Mouse (Mus musculus) liver, adult 2 months (tissue): ENCODE data around the gene Med15. TPM values are rescaled to one million over a fixed set of nuclear protein-coding genes. Genes with fewer than 3 reads are reported as not detected.

ENCODE experiments used
- DNase-seq: peaks from one replicate; pipeline ENCODE4 v3.0.0-alpha.2; 2011; ENCODE audit warnings: low read depth, low spot score; ENCODE audit errors: extremely low read depth
- H3K27ac ChIP-seq: fragments of 200-500 bp; replicated peaks from 2 replicates; pipeline ENCODE4 v1.5.1; 2012; ENCODE audit warnings: low read depth, mild to moderate bottlenecking, control low read depth, inconsistent platforms, low read length; ENCODE audit not compliant: insufficient read depth
- H3K27me3 ChIP-seq: fragments of 200-500 bp; 2 replicates; pipeline ENCODE4 v1.6.1; 2012; ENCODE audit warnings: mild to moderate bottlenecking, moderate library complexity, low read length, inconsistent platforms; ENCODE audit not compliant: control insufficient read depth, insufficient read depth
- H3K36me3 ChIP-seq: fragments of 200-500 bp; 2 replicates; pipeline ENCODE4 v1.6.1; 2012; ENCODE audit warnings: low read length, inconsistent platforms; ENCODE audit not compliant: control insufficient read depth, insufficient read depth
- H3K4me1 ChIP-seq: fragments of 200-500 bp; 2 replicates; pipeline ENCODE4 v1.6.1; 2011; ENCODE audit warnings: low read length; ENCODE audit not compliant: control insufficient read depth, insufficient read depth
- H3K4me3 ChIP-seq: fragments of 200-500 bp; 2 replicates; pipeline ENCODE4 v1.5.1; 2011; ENCODE audit warnings: low read depth, mild to moderate bottlenecking, control low read depth, low read length, moderate library complexity; ENCODE audit not compliant: insufficient read depth
- H3K79me2 ChIP-seq: fragments of 200-500 bp; 2 replicates; pipeline ENCODE4 v1.6.1; 2012; ENCODE audit warnings: inconsistent platforms, mild to moderate bottlenecking, low read length, moderate library complexity; ENCODE audit not compliant: control insufficient read depth, insufficient read depth
- H3K9ac ChIP-seq: fragments of 200-500 bp; 2 replicates; pipeline ENCODE4 v1.6.1; 2012; ENCODE audit warnings: low read depth, mild to moderate bottlenecking, control low read depth, inconsistent platforms, low read length
- CTCF ChIP-seq: fragments of 200-500 bp; IDR thresholded peaks from 2 replicates; pipeline ENCODE4 v1.5.1; 2011; ENCODE audit warnings: low read depth, low read length, control low read depth
- POLR2A ChIP-seq: fragments of 200-500 bp; IDR thresholded peaks from 2 replicates; pipeline ENCODE4 v1.6.1; 2011; ENCODE audit warnings: low read length, control low read depth; ENCODE audit not compliant: insufficient read depth; ENCODE audit errors: extremely low read depth
- WGBS: fragments of 180-500 bp; shearing (Covaris S2); methylation state at CpG from one replicate; pipeline ENCODE4 v1.1.7; 2018; 5-methylcytosine and 5-hydroxymethylcytosine counted together
- polyA plus RNA-seq: library from polyadenylated mRNA; depleted of rRNA; stranded (reverse); fragments of >200 nt; gene quantifications from 2 replicates; pipeline ENCODE4 v1.2.3, GENCODE M21; 2012
- total RNA-seq: library from RNA; depleted of rRNA; stranded (reverse); fragments of >200 nt; gene quantifications from 2 replicates; pipeline ENCODE4 v1.2.3, GENCODE M21; 2014

Med15 gene
- total and polyA plus RNA-seq, 2 experiments = 14.8 to 49.7 TPM

DNA sequence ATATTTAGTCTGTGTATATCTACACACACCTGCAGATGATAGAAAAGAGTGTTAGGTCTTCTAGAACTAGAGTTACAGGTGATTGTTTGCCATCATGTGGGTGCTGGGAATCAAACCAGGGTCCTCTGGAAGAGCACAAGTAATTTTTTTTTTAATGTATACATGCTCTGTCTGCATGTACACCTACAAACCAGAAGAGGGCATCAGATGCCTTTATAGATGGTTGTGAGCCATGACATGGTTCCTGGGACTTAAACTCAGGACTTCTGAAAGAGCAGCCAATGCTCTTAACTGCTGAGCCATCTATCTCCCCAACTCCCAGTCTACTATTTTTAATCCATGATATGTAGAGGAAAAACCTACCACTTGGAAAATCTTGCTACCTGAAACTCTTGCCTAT, 2.7 kb downstream of the Med15 start:
- no peak for DNase-seq
- no peak overlapping the region for H3K27ac ChIP-seq

DNA sequence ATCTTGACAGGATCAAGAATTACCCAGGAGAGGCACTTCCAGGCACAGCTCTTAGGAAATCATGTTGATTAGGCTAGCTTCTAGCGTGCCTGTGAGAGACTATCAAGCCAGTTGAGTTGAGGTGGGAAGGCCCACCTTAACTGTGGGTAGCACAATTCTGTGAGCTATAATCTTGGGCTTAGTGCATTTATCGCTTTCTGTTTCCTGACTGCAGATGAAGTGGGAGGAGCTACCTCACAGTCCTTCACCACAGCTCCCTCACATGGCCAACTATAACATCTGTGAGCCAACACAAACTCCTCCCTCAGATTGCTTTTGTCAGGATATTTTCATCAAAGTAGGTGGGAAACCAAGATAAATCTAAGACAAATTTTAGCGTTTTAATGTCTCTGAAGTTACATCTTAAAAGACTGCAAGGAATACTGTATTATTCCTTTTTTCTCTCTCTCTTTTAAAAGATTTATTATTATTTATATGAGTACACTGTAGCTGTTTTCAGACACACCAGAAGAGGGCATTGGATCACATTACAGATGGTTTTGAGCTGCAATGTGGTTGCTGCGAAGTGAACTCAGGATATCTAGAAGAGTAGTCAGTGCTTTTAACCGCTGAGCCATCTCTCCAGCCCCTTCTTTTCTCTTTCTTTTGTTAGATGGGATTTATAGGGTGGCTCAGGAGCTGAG, 5.4 kb downstream of the Med15 start:
- Histone ChIP-seq H3K4me1 (peaks cover 2% of the 10 kb centered on the region; the same call in 1 of the 2 replicates), H3K27ac (peak overlapping the region; percentile 38; the same call in 1 of the 2 replicates), H3K36me3 (no peaks in the 10 kb centered on the region), H3K27me3 (no peaks in the 10 kb centered on the region), H3K4me3 (no peak overlapping the region), H3K9ac (peak overlapping the region; percentile 77), H3K79me2 (peaks cover 4% of the 10 kb centered on the region; the same call in 1 of the 2 replicates)
- WGBS = 14% methylated on average over 5 of the region's 5 CpGs
- DNase-seq = peak; percentile 76
- TF ChIP-seq POLR2A (no peak), CTCF (peak; percentile 73)

More for the DNA sequence above, 2.7 kb downstream of the Med15 start:
- H3K36me3 ChIP-seq = no peaks in the 10 kb centered on the region
- TF ChIP-seq CTCF (no peak), POLR2A (no peak)
- peaks cover 2% of the 10 kb centered on the region; the same call in 1 of the 2 replicates for H3K4me1 ChIP-seq
- H3K9ac ChIP-seq = no peak overlapping the region
- H3K79me2 ChIP-seq = no peaks in the 10 kb centered on the region
- H3K27me3 ChIP-seq = 0 out of 2 replicates have a peak, but pooled peaks cover 3% of the 10 kb centered on the region
- no peak overlapping the region for H3K4me3 ChIP-seq

DNA sequence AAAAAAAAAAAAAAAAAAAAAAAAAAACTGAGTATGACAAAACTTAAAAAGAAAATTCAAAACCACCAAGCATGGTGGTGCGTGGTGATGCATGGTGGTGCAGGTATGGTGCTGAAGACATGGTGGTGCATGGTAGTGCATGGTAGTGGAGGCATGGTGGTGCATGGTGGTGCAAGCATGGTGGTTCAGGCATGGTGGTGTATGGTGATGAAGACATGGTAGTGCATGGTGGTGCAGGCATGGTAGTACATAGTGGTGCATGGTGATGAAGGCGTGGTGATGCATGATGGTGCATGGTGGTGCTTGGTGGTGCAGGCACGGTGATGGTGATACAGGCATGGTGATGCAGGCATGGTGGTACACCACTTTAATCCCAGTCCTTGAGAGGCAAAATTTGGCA, 8.2 kb downstream of the Med15 start:
- TF ChIP-seq POLR2A = no peak
- TF ChIP-seq CTCF = peak; percentile 4; the same call in 1 of the 2 replicates
- H3K9ac ChIP-seq = no peak overlapping the region
- peaks cover 13% of the 10 kb centered on the region for H3K4me1 ChIP-seq
- no peak overlapping the region for H3K4me3 ChIP-seq
- peaks cover 14% of the 10 kb centered on the region; the same call in 1 of the 2 replicates for H3K79me2 ChIP-seq
- no peak for DNase-seq
- no peaks in the 10 kb centered on the region for H3K27me3 ChIP-seq
- no peaks in the 10 kb centered on the region for H3K36me3 ChIP-seq
- no peak overlapping the region for H3K27ac ChIP-seq
- WGBS = 98% methylated on average over 3 of the region's 3 CpGs

GRCm38 (mm10) chr16:17723325-17723626, 9.4 kb downstream of the Med15 start:
- 70% methylated on average over 1 of the region's 1 CpGs for WGBS
- no peak for DNase-seq
- Histone ChIP-seq H3K36me3 (no peaks in the 10 kb centered on the region), H3K9ac (no peak overlapping the region), H3K4me3 (no peak overlapping the region), H3K79me2 (peaks cover 16% of the 10 kb centered on the region; the same call in 1 of the 2 replicates), H3K27ac (no peak overlapping the region), H3K4me1 (peaks cover 13% of the 10 kb centered on the region), H3K27me3 (no peaks in the 10 kb centered on the region)
- TF ChIP-seq CTCF = no peak
- TF ChIP-seq POLR2A = no peak

- Histone ChIP-seq H3K27ac (peak overlapping the region; percentile 93), H3K9ac (peak overlapping the region; percentile 100), H3K79me2 (peaks cover 19% of the 10 kb centered on the region; the same call in 1 of the 2 replicates), H3K4me1 (peaks cover 13% of the 10 kb centered on the region), H3K36me3 (no peaks in the 10 kb centered on the region), H3K27me3 (no peaks in the 10 kb centered on the region), H3K4me3 (peak overlapping the region; percentile 100)
- TF ChIP-seq POLR2A = peak; percentile 76; the same call in 1 of the 2 replicates
- peak; percentile 20; the same call in 1 of the 2 replicates for TF ChIP-seq CTCF
- WGBS = 1% methylated on average over 44 of the region's 44 CpGs
- peak; percentile 81 for DNase-seq
Observed at GRCm38 (mm10) chr16:17722461-17723324, 10.0 kb downstream of the Med15 start.
